Mouse (Mus musculus) midbrain, embryonic 13.5 days (tissue): ENCODE measurements around the gene Myh9. TPM values are rescaled to one million over a fixed set of nuclear protein-coding genes. Genes with fewer than 3 reads are reported as not detected.
"Not testable (repeated sequence)": the region's sequence is repeated elsewhere in the genome, so short reads cannot be mapped to it uniquely, and the experiment has no call there.

Experiments
- ATAC-seq: fragments of 200-750 bp; cut with Nextera tagmentation; 2 replicates; pipeline ENCODE4 v1.8.0; 2017; ENCODE audit warnings: mild to moderate bottlenecking, moderate TSS enrichment, moderate library complexity
- H3K27ac ChIP-seq: fragments of 300-500 bp; sonication (generic); 2 replicates; pipeline ENCODE4 v1.5.1; 2015; ENCODE audit warnings: inconsistent platforms, mild to moderate bottlenecking, moderate library complexity
- H3K27me3 ChIP-seq: fragments of 300-500 bp; sonication (generic); 2 replicates; pipeline ENCODE4 v1.6.1; 2015; ENCODE audit warnings: mild to moderate bottlenecking, inconsistent platforms
- H3K36me3 ChIP-seq: fragments of 300-500 bp; sonication (generic); 2 replicates; pipeline ENCODE4 v1.6.1; 2015; ENCODE audit warnings: mild to moderate bottlenecking, inconsistent platforms
- H3K4me1 ChIP-seq: fragments of 300-500 bp; sonication (generic); replicated peaks from 2 replicates; pipeline ENCODE4 v1.6.1; 2015; ENCODE audit warnings: inconsistent platforms
- H3K4me2 ChIP-seq: fragments of 300-500 bp; sonication (generic); replicated peaks from 2 replicates; pipeline ENCODE4 v1.6.1; 2015; ENCODE audit warnings: moderate library complexity, mild to moderate bottlenecking, inconsistent platforms
- H3K4me3 ChIP-seq: fragments of 300-500 bp; sonication (generic); replicated peaks from 2 replicates; pipeline ENCODE4 v1.5.1; 2015; ENCODE audit warnings: mild to moderate bottlenecking, inconsistent platforms
- H3K9ac ChIP-seq: fragments of 300-500 bp; sonication (generic); replicated peaks from 2 replicates; pipeline ENCODE4 v1.6.1; 2015; ENCODE audit warnings: mild to moderate bottlenecking, inconsistent platforms
- H3K9me3 ChIP-seq: fragments of 300-500 bp; sonication (generic); 2 replicates; pipeline ENCODE4 v1.6.1; 2016; ENCODE audit warnings: mild to moderate bottlenecking, inconsistent platforms
- WGBS: fragments of 180-500 bp; shearing (Covaris S2); methylation state at CpG from one replicate; pipeline ENCODE4 v1.1.7; 2015; 5-methylcytosine and 5-hydroxymethylcytosine counted together
- polyA plus RNA-seq: library from polyadenylated mRNA; unstranded; fragments of >200 nt; fragmentation: Nextera tagmentation; extraction: Ambion mirVana; gene quantifications from 2 replicates; pipeline ENCODE4 v1.2.1, GENCODE M21; 2015

Gene Myh9
- polyA plus RNA-seq, 1 experiment from 2014 or later: 14.1 TPM

GRCm38 (mm10) chr15:77848415-77849038, 6.6 kb upstream of the Myh9 start:
- Histone ChIP-seq H3K4me1 (no peaks in the 10 kb centered on the region), H3K9me3 (no peaks in the 10 kb centered on the region), H3K27ac (no peak overlapping the region), H3K4me2 (no peak overlapping the region), H3K27me3 (no peaks in the 10 kb centered on the region), H3K9ac (no peak overlapping the region), H3K4me3 (no peak overlapping the region), H3K36me3 (no peaks in the 10 kb centered on the region)
- no peak for ATAC-seq
- WGBS: 88% methylated on average over 16 of the region's 16 CpGs

GRCm38 (mm10) chr15:77847826-77848225, 5.9 kb upstream of the Myh9 start:
- no peak for ATAC-seq
- Histone ChIP-seq H3K4me2 (no peak overlapping the region), H3K9ac (no peak overlapping the region), H3K27me3 (no peaks in the 10 kb centered on the region), H3K36me3 (no peaks in the 10 kb centered on the region), H3K4me3 (no peak overlapping the region), H3K4me1 (no peaks in the 10 kb centered on the region), H3K27ac (no peak overlapping the region), H3K9me3 (no peaks in the 10 kb centered on the region)
- 77% methylated on average over 3 of the region's 3 CpGs for WGBS

DNA sequence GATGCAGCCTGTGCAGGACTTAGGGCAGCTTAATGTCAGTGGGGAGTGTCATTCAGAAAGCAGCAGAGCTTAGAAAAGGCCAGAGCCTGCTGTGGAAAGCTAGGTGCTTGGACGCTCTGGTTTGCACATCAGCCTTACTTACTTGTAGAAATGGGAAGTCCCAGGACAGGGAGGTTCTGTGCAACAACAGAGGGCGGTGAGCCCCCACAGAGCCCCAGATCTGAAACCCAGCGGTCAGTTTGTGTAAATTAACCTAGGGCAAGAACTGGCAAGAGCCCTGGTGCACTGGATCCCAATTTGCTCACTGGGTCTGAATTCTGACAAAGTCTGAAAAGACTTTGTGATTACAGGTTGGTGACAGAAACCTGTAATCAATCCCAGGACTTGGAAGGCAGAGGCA, 5.1 kb upstream of the Myh9 start:
- no peak overlapping the region for H3K27ac ChIP-seq
- H3K4me1 ChIP-seq: no peaks in the 10 kb centered on the region
- H3K36me3 ChIP-seq: no peaks in the 10 kb centered on the region
- 73% methylated on average over 3 of the region's 3 CpGs for WGBS
- no peak for ATAC-seq
- no peak overlapping the region for H3K4me2 ChIP-seq
- no peaks in the 10 kb centered on the region for H3K9me3 ChIP-seq
- no peak overlapping the region for H3K4me3 ChIP-seq
- no peak overlapping the region for H3K9ac ChIP-seq
- no peaks in the 10 kb centered on the region for H3K27me3 ChIP-seq

DNA sequence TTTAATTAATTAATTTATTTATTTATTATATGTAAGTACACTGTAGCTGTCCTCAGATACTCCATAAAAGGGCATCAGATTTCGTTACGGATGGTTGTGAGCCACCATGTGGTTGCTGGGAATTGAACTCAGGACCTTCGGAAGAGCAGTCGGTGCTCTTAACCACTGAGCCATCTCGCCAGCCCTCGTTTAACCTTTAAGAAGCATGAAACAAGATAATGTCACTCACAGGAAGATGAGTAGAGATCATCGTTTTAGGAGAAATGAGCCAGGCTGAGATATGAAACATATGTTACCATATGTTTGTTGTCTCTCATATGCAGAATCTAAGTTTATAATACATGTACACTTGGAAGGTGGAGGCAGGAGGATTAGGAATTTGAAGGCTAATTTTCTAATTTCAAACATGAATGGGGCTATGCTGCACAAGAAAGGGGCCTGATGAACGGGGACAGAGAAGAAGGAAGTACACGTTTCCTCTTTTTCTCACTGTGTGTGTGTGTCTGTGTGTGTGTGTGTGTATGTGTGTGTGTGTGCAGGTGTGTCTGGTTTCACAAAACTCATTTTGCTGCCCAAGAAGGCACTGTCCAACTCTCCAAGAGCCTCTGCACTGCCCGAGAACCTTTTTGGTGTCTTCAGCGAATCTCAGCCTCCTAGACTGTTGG, 4.1 kb upstream of the Myh9 start:
- not testable (repeated sequence) for ATAC-seq

DNA sequence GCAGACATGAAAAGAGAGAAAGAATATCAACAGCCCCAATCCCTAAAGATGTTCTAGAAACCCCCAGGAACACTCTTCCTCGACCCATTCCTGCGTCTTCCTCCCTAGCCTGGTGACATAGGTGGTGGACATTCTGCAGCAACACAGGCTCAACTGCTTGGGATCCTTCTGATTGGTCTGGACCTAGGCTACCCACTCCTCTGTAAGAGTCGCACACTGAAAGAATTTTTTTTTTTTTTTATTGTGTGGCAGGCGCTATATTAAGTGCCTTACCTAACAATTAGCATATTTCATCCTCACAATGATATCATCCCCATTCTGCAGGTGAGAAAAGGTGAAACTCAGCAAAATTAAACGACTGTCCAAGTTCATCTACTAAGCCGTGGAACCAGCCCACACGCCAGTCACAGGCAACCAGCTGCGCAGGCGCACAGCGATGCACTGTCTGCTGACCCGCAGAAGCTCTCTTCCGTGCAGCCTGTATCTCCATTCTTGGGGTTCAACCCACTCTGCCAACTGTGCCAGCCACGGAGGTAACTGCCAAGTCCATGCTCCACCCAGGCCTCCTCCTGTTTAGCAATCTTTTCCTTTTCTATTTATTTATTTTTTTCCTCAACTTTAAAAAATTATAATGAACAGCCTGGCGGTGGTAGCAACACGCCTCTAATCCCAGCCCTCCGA, 3.1 kb upstream of the Myh9 start:
- Histone ChIP-seq H3K27me3 (0 out of 2 replicates have a peak, but pooled peaks cover 4% of the 10 kb centered on the region), H3K27ac (no peak overlapping the region), H3K4me2 (no peak overlapping the region), H3K36me3 (no peaks in the 10 kb centered on the region), H3K9me3 (no peaks in the 10 kb centered on the region), H3K4me1 (peaks cover 13% of the 10 kb centered on the region), H3K9ac (no peak overlapping the region), H3K4me3 (no peak overlapping the region)
- ATAC-seq: no peak
- 88% methylated on average over 16 of the region's 16 CpGs for WGBS

More for the DNA sequence above, 4.1 kb upstream of the Myh9 start:
- H3K4me1 ChIP-seq, H3K27me3 ChIP-seq, H3K27ac ChIP-seq, H3K9me3 ChIP-seq, H3K4me2 ChIP-seq, H3K9ac ChIP-seq, H3K36me3 ChIP-seq, H3K4me3 ChIP-seq: not testable (repeated sequence)
- 90% methylated on average over 11 of the region's 11 CpGs for WGBS

GRCm38 (mm10) chr15:77844048-77844447, 2.1 kb upstream of the Myh9 start:
- H3K4me3 ChIP-seq: no peak overlapping the region
- H3K4me2 ChIP-seq: no peak overlapping the region
- H3K4me1 ChIP-seq: peaks cover 23% of the 10 kb centered on the region
- no peaks in the 10 kb centered on the region for H3K9me3 ChIP-seq
- no peak for ATAC-seq
- 81% methylated on average over 6 of the region's 6 CpGs for WGBS
- H3K27me3 ChIP-seq: peaks cover 13% of the 10 kb centered on the region; the same call in 1 of the 2 replicates
- no peak overlapping the region for H3K9ac ChIP-seq
- no peaks in the 10 kb centered on the region for H3K36me3 ChIP-seq
- no peak overlapping the region for H3K27ac ChIP-seq

- not testable (repeated sequence) for H3K4me3 ChIP-seq, H3K9me3 ChIP-seq, ATAC-seq, H3K27ac ChIP-seq, H3K9ac ChIP-seq, H3K4me2 ChIP-seq, H3K36me3 ChIP-seq
- Histone ChIP-seq H3K27me3 (peaks cover 13% of the 10 kb centered on the region; the same call in 1 of the 2 replicates), H3K4me1 (peaks cover 28% of the 10 kb centered on the region)
- WGBS: 62% methylated on average over 13 of the region's 13 CpGs
Observed at GRCm38 (mm10) chr15:77843494-77844041, 1.6 kb upstream of the Myh9 start.

DNA sequence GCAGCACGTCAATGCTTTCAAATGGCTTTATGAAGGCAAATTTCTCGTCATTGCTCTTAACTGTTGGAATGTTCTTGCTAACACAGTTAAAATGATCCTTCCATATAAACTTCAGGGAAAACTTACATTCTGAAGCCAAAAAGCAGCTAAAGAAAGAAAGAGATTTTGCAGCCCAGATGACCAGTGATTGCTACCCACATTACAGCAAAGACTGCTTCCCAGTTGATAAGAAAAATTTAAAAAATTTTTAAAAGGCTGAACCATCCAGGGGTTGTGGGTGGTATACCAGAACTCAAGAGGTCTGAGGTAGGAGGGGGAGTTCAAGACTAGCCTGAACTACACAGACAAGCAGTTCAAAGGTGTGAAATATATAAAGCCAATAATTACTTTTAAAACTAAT, 1.1 kb upstream of the Myh9 start:
- Histone ChIP-seq H3K9me3 (no peaks in the 10 kb centered on the region), H3K27me3 (peaks cover 13% of the 10 kb centered on the region; the same call in 1 of the 2 replicates), H3K4me1 (peaks cover 33% of the 10 kb centered on the region), H3K36me3 (no peaks in the 10 kb centered on the region), H3K4me2 (peak overlapping the region; percentile 57; the same call in 1 of the 2 replicates), H3K9ac (no peak overlapping the region), H3K27ac (no peak overlapping the region), H3K4me3 (peak overlapping the region; percentile 85; the same call in 1 of the 2 replicates)
- WGBS: 35% methylated on average over 2 of the region's 2 CpGs
- ATAC-seq: no peak

- no peaks in the 10 kb centered on the region for H3K9me3 ChIP-seq
- peak overlapping the region; percentile 80 for H3K9ac ChIP-seq
- WGBS: under 1% methylated on average over 74 of the region's 80 CpGs
- peak overlapping the region; percentile 95 for H3K4me2 ChIP-seq
- H3K36me3 ChIP-seq: no peaks in the 10 kb centered on the region
- peak; percentile 65 for ATAC-seq
- H3K27me3 ChIP-seq: peaks cover 13% of the 10 kb centered on the region; the same call in 1 of the 2 replicates
- peak overlapping the region; percentile 83 for H3K27ac ChIP-seq
- H3K4me1 ChIP-seq: peaks cover 44% of the 10 kb centered on the region
- peak overlapping the region; percentile 85 for H3K4me3 ChIP-seq
Observed at GRCm38 (mm10) chr15:77841361-77842046, 471 bp downstream of the Myh9 start.

- H3K4me3 ChIP-seq: peak overlapping the region; percentile 85
- H3K27ac ChIP-seq: no peak overlapping the region
- peaks cover 52% of the 10 kb centered on the region for H3K4me1 ChIP-seq
- no peaks in the 10 kb centered on the region for H3K9me3 ChIP-seq
- no peaks in the 10 kb centered on the region for H3K36me3 ChIP-seq
- H3K4me2 ChIP-seq: peak overlapping the region; percentile 95
- ATAC-seq: no peak
- peaks cover 13% of the 10 kb centered on the region; the same call in 1 of the 2 replicates for H3K27me3 ChIP-seq
- 4% methylated on average over 36 of the region's 36 CpGs for WGBS
- peak overlapping the region; percentile 80 for H3K9ac ChIP-seq
Observed at GRCm38 (mm10) chr15:77840450-77841360, 1.3 kb downstream of the Myh9 start.
